Mouse (Mus musculus): ENCODE data around the gene Grk5.
"Not testable (repeated sequence)": the region's sequence is repeated elsewhere in the genome, so short reads cannot be mapped to it uniquely, and the experiment has no call there.

Grk5 gene

GRCm38 (mm10) chr19:60910304-60910703 is 20.8 kb downstream of the Grk5 start:
- in situ Hi-C loops (cut with MseI, MboI), result no loop called here

DNA sequence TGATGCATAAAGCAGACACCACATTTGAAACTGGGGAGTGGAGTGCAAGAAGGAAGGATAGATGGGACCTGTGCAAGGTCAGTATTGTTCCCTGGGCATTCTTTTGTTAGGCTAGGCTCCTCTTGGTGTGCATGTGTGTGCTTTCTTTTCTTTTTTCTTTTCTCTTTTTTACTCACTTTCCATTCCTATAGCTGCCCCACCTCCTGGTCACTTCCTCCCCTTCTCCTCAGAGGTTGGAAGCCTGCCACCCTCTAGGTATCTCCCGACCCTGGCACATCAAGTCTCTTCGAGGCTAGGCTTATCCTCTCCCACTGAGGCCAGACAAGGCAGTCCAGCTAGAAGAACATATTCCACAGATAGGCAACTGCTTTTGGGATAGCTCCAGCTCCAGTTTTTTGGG is 22.1 kb downstream of the Grk5 start:
- in situ Hi-C loops (cut with MseI, MboI), result no loop called here

GRCm38 (mm10) chr19:60915236-60915635 is 25.7 kb downstream of the Grk5 start:
- in situ Hi-C loops (cut with MseI, MboI), result no loop called here

DNA sequence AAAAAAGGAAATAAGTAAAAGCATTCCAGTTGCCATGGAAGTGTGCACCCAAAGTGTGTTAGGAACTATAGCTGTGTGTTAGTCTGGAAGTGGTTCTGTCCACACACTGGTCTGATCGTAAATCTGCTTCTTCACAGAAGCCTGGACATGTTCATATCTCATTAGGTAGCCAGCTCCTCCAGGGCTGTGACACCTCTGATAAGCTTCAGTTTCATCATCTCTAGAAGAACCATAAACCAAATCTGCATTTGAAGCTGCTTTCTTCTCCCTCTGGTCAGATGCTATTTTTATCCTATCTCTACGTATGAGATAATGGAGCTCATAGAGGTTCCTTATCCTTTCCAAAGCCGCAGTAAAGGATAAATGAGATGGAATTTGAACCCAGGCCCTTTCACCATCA is 26.3 kb downstream of the Grk5 start:
- in situ Hi-C loops (cut with MseI, MboI), result no loop called here

DNA sequence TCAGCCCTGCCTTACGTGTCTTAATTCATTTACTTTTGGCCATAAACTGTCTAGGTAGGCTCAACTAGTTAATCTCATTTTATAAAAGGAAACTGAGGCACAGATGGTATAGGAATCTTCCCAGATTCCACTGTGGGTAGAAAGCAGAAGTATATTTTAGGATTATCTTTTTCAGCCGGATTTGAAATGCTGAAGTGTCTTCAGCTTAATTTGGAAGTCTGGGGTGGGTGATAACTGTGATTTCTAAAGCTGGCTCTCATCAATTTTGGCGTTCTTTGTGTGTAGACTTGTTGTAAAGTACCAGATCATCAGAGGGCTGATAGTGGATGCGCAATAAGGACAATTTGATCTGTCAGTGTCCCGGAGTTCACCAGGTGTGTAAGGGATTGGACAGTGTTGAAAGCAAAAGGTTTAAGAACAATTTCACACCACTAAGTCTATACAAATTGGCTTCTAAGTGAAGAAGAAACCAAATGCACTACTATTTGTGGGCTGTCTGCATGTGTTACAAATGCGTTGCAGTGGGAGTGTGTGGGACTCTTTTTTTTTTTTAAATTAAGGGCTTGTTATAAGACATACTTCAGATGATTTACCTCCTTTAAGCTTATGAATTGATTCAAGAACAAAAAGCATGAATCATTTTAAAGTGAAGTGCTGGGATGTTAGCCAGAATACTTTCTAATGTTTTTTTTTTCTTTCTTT is 27.5 kb downstream of the Grk5 start:
- in situ Hi-C loops (cut with MseI, MboI), result no loop called here

GRCm38 (mm10) chr19:60924534-60924933 is 35.0 kb downstream of the Grk5 start:
- in situ Hi-C loops (cut with MseI, MboI), result not testable (repeated sequence)

DNA sequence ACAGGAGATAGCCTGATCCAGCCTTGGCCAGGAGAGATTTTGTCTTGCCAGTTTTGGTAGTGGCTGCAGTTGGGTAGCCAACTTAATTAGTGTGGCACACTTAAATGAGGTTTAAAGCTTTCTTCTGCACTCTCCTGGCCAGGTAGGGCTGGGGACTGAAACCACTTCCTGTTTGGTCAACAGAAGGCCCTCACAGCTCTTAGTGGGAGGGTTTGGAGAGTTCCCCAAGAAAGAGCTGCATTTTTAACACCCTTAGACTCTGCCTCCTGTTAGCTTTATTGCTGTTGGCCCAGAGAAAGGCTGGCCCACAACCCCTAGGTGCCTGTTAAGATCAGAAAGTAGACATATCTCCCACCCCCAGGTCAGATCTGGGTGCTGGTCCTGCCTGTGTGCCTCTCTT is 45.5 kb downstream of the Grk5 start:
- in situ Hi-C loops (cut with MseI, MboI), result no loop called here

GRCm38 (mm10) chr19:60939954-60940379 is 50.4 kb downstream of the Grk5 start:
- in situ Hi-C loops (cut with MseI, MboI), result no loop called here

GRCm38 (mm10) chr19:60940866-60941265 is 51.3 kb downstream of the Grk5 start:
- in situ Hi-C loops (cut with MseI, MboI), result no loop called here

- in situ Hi-C loops (cut with MseI, MboI), result no loop called here
These were observed 56.3 kb downstream of the Grk5 start for GRCm38 (mm10) chr19:60945801-60946311.

GRCm38 (mm10) chr19:60946656-60947055 is 57.1 kb downstream of the Grk5 start:
- in situ Hi-C loops (cut with MseI, MboI), result no loop called here

GRCm38 (mm10) chr19:60948996-60949395 is 59.4 kb downstream of the Grk5 start:
- in situ Hi-C loops (cut with MseI, MboI), result no loop called here

GRCm38 (mm10) chr19:60950056-60950869 is 60.7 kb downstream of the Grk5 start:
- in situ Hi-C loops (cut with MseI, MboI), result no loop called here

- in situ Hi-C loops (cut with MseI, MboI), result no loop called here
These were observed 65.6 kb downstream of the Grk5 start for GRCm38 (mm10) chr19:60955131-60955530.

GRCm38 (mm10) chr19:60955712-60956111 is 66.2 kb downstream of the Grk5 start:
- in situ Hi-C loops (cut with MseI, MboI), result no loop called here

GRCm38 (mm10) chr19:60956198-60956750 is 66.7 kb downstream of the Grk5 start:
- in situ Hi-C loops (cut with MseI, MboI), result no loop called here

- in situ Hi-C loops (cut with MseI, MboI), result no loop called here
These were observed 70.2 kb downstream of the Grk5 start for GRCm38 (mm10) chr19:60959706-60960230.

GRCm38 (mm10) chr19:60962358-60963061 is 73.0 kb downstream of the Grk5 start:
- in situ Hi-C loops (cut with MseI, MboI), result no loop called here

DNA sequence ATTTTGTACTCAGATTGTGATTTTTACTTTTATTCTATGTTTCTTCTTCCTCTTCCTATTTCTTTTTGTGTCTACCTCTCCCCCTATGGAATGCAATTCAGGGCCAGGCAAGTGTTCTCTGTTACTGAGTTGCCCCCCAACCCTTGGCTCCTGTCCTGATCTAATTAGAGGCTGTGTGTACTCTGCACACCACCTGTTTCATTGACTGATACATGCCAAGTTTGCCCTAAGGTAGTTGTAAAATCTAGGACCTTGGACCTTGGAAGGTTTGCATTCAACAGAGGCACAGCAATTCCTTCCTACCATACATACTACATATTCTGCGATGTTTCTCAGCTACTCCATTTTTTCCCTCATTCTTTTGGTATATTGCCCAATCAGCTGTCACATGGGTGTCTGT is 78.4 kb downstream of the Grk5 start:
- in situ Hi-C loops (cut with MseI, MboI), result no loop called here

GRCm38 (mm10) chr19:60970406-60970805 is 80.9 kb downstream of the Grk5 start:
- in situ Hi-C loops (cut with MseI, MboI), result no loop called here

- in situ Hi-C loops (cut with MseI, MboI), result no loop called here
These were observed 82.0 kb downstream of the Grk5 start for GRCm38 (mm10) chr19:60971598-60971997.

All from mouse trophoblast stem cell (cell line).